Comparison of ENCODE assay signal across 8 mouse cellular contexts in the genomic region with DNA sequence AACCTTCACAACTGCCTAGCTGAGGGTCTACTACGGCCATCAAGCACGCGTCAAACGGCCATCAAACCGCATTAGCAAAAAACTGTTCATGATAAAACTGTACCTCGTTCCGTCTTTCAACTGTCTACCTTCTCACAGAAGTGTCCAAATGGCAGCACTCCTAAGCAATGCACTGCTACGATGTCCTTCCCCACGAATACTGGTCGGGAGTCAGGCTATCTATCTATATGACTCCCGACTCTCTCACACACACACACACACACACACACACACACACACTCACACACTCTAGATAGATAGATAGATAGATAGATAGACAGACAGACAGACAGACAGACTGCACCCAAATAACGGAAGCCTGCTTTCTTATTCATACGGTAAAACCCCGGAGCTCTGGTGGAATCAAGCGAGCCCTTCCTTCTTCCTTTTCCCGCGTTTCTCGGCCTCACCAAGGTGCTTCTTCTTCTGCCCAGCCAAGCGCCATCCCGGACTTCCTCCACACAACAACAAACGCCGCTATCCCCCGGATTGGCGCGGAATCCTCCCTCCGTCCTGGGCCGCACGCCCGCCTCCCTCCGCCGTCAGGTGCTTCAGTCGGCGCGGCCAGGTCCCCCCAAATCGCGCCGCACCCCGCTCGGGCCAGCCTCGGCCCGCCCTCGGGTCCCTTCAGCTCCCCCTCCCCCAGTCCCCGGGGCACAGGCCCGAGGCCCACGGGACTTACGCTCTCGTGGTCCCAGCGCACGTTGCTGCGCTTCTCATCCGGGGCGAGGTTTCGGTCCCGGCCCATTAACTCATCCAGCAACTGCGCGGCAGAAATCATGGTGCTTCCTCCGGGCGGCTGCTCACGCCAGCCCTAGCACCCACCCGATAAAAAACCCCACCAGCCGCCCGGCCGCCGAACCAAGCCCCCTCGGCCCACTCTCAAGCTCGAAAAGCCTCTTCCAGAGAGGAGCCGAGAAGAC. TPM values are rescaled to one million over a fixed set of nuclear protein-coding genes. Genes with fewer than 3 reads are reported as not detected.
DNase-seq lines count a peak whose midpoint lies in the region; ATAC-seq and TF ChIP-seq lines count a peak whose summit lies in the region.

No protein-coding gene starts in this region.

- H3K9ac ChIP-seq in kidney, postnatal 0 days (ENCODE audit: low read depth, low read length), result peak overlapping the region; percentile 99

- H3K4me1 ChIP-seq in erythroblast, embryonic 14.5 days (ENCODE audit: control insufficient read depth), result peaks cover 63% of the 10 kb centered on the region
- peaks cover 13% of the 10 kb centered on the region for H3K4me1 ChIP-seq in kidney, postnatal 0 days (replicated peaks; ENCODE audit: insufficient read depth, low read length)

- peak overlapping the region; percentile 61 for H3K4me2 ChIP-seq in kidney, postnatal 0 days (ENCODE audit: low read length)

- ATAC-seq in kidney, postnatal 0 days (replicated peaks; ENCODE audit: low FRiP score, low read depth), result peak; percentile 79
- ATAC-seq in megakaryocyte progenitor cell, adult 5-6 weeks (replicated peaks; ENCODE audit: poor library complexity), result peak; percentile 59

- peaks cover 39% of the 10 kb centered on the region for H3K36me3 ChIP-seq in erythroblast, embryonic 14.5 days (ENCODE audit: control insufficient read depth)
- no peaks in the 10 kb centered on the region for H3K36me3 ChIP-seq in kidney, postnatal 0 days (ENCODE audit: insufficient read depth, low read length)

- TF ChIP-seq CTCF in kidney, postnatal 0 days (IDR thresholded peaks at IDR 0.05; ENCODE audit: low read depth), result no peak

- WGBS in kidney, postnatal 0 days, result under 1% methylated on average over 67 of the region's 67 CpGs

- peak overlapping the region; percentile 99 for H3K27ac ChIP-seq in kidney, postnatal 0 days

- H3K27me3 ChIP-seq in erythroblast, embryonic 14.5 days (ENCODE audit: control insufficient read depth), result no peaks in the 10 kb centered on the region
- H3K27me3 ChIP-seq in kidney, postnatal 0 days (ENCODE audit: insufficient read depth, low read length), result no peaks in the 10 kb centered on the region

- DNase-seq in adrenal gland, postnatal 10 days, result peak; percentile 78
- DNase-seq in adrenal gland, adult 18-20 months (ENCODE audit: low spot score in 2 of 2), result no peak
- DNase-seq in right cerebral cortex, postnatal 14 days, result peak; percentile 60
- no peak for DNase-seq in right cerebral cortex, postnatal 36 days (ENCODE audit: low spot score in 2 of 2)
- DNase-seq in kidney, postnatal 0 days (ENCODE audit: low spot score), result peak; percentile 62
- no peak for DNase-seq in ovary, postnatal 10 days (ENCODE audit: low spot score)

- no peaks in the 10 kb centered on the region for H3K9me3 ChIP-seq in erythroblast, embryonic 14.5 days (ENCODE audit: control insufficient read depth, low read length)
- H3K9me3 ChIP-seq in kidney, postnatal 0 days (replicated peaks; ENCODE audit: low read length), result no peaks in the 10 kb centered on the region

- H3K4me3 ChIP-seq in erythroblast, embryonic 14.5 days (replicated peaks), result peak overlapping the region; percentile 100
- peak overlapping the region; percentile 98 for H3K4me3 ChIP-seq in kidney, postnatal 0 days (replicated peaks; ENCODE audit: low read depth, low read length)

RNA-seq across cellular contexts. Expression of a gene that starts 0.5 kb away (rescaled TPM):
- 10 to 100 TPM; 48.8 to 77.4 TPM for total RNA-seq in adrenal gland, postnatal 10 days (2021)
- 10 to 100 TPM; 58.1 to 71.9 TPM for total RNA-seq in adrenal gland, adult 18-20 months (2021)
- polyA plus RNA-seq in erythroblast, embryonic 14.5 days (2012), result 3.7 and 5.2 TPM in 2 replicates
- polyA plus RNA-seq in kidney, postnatal 0 days (2015; fragmentation: Nextera tagmentation; extraction: Ambion mirVana), result 107 and 108 TPM in 2 replicates
- total RNA-seq in megakaryocyte progenitor cell, adult 5-6 weeks (2015), result 160 and 188 TPM in 2 replicates
- 289 and 470 TPM in 2 replicates for total RNA-seq in megakaryocyte progenitor cell, adult 5-6 weeks (2017)

RNA-seq across cellular contexts. Expression of a gene that starts 6.6 kb away (rescaled TPM):
- total RNA-seq in adrenal gland, postnatal 10 days (2021), result 100 to 1,000 TPM; 110 to 130 TPM
- total RNA-seq in adrenal gland, adult 18-20 months (2021), result 100 to 1,000 TPM; 149 to 159 TPM
- polyA plus RNA-seq in erythroblast, embryonic 14.5 days (2012), result 7.4 and 9.9 TPM in 2 replicates
- 17.9 and 21.9 TPM in 2 replicates for polyA plus RNA-seq in kidney, postnatal 0 days (2015; fragmentation: Nextera tagmentation; extraction: Ambion mirVana)
- 18.8 and 21.7 TPM in 2 replicates for total RNA-seq in megakaryocyte progenitor cell, adult 5-6 weeks (2015)
- total RNA-seq in megakaryocyte progenitor cell, adult 5-6 weeks (2017), result 59.6 and 77.8 TPM in 2 replicates

RNA-seq across cellular contexts. Expression of a gene that starts 39.6 kb away (rescaled TPM):
- total RNA-seq in adrenal gland, postnatal 10 days (2021), result not detected
- total RNA-seq in adrenal gland, adult 18-20 months (2021), result not detected
- polyA plus RNA-seq in erythroblast, embryonic 14.5 days (2012), result not detected in 2 replicates
- polyA plus RNA-seq in kidney, postnatal 0 days (2015; fragmentation: Nextera tagmentation; extraction: Ambion mirVana), result 0.28 and 0.71 TPM in 2 replicates
- not detected in 2 replicates for total RNA-seq in megakaryocyte progenitor cell, adult 5-6 weeks (2015)
- total RNA-seq in megakaryocyte progenitor cell, adult 5-6 weeks (2017), result not detected in 2 replicates

Comparison
In these comparisons a context has a peak if more than half of its experiments do, and no peak if none do; other contexts are left out.
1. DNase-seq: peak in adrenal gland, postnatal 10 days (single experiment), right cerebral cortex, postnatal 14 days (single experiment) and kidney, postnatal 0 days (single experiment); none in adrenal gland, adult 18-20 months (0 of 2), right cerebral cortex, postnatal 36 days (0 of 2) and ovary, postnatal 10 days (single experiment).